Mouse (Mus musculus) forebrain, embryonic 16.5 days (tissue): ENCODE results near the gene Dclre1c. TPM values are rescaled to one million over a fixed set of nuclear protein-coding genes. Genes with fewer than 3 reads are reported as not detected.

Experiments
- ATAC-seq: fragments of 200-750 bp; cut with Nextera tagmentation; 2 replicates; pipeline ENCODE4 v1.8.0; 2017; ENCODE audit warnings: mild to moderate bottlenecking, moderate library complexity
- H3K27ac ChIP-seq: fragments of 300-500 bp; sonication (generic); 2 replicates; pipeline ENCODE4 v1.5.1; 2014; ENCODE audit warnings: low read length, control low read depth
- H3K27me3 ChIP-seq: fragments of 300-500 bp; sonication (generic); replicated peaks from 2 replicates; pipeline ENCODE4 v1.6.1; 2014; ENCODE audit warnings: low read length; ENCODE audit not compliant: control insufficient read depth, insufficient read depth
- H3K36me3 ChIP-seq: fragments of 300-500 bp; sonication (generic); 2 replicates; pipeline ENCODE4 v1.6.1; 2014; ENCODE audit not compliant: control insufficient read depth, insufficient read depth
- H3K4me1 ChIP-seq: fragments of 300-500 bp; sonication (generic); replicated peaks from 2 replicates; pipeline ENCODE4 v1.6.1; 2014; ENCODE audit warnings: low read length; ENCODE audit not compliant: control insufficient read depth, insufficient read depth
- H3K4me2 ChIP-seq: fragments of 300-500 bp; sonication (generic); 2 replicates; pipeline ENCODE4 v1.6.1; 2014; ENCODE audit warnings: mild to moderate bottlenecking, low read length, control low read depth
- H3K4me3 ChIP-seq: fragments of 300-500 bp; sonication (generic); replicated peaks from 2 replicates; pipeline ENCODE4 v1.5.1; 2014; ENCODE audit warnings: mild to moderate bottlenecking, low read length, control low read depth
- H3K9ac ChIP-seq: fragments of 300-500 bp; sonication (generic); replicated peaks from 2 replicates; pipeline ENCODE4 v1.6.1; 2014; ENCODE audit warnings: low read depth, low read length, control low read depth
- H3K9me3 ChIP-seq: fragments of 300-500 bp; sonication (generic); 2 replicates; pipeline ENCODE4 v1.6.1; 2016; ENCODE audit warnings: low read length; ENCODE audit not compliant: control insufficient read depth
- WGBS: fragments of 180-500 bp; shearing (Covaris S2); extraction: QIAGEN DNeasy Blood & Tissue Kit; methylation state at CpG from one replicate; pipeline ENCODE4 v1.1.7; 2014; 5-methylcytosine and 5-hydroxymethylcytosine counted together
- polyA plus RNA-seq: library from polyadenylated mRNA; unstranded; fragments of >200 nt; fragmentation: Nextera tagmentation; extraction: Ambion mirVana; gene quantifications from 2 replicates; pipeline ENCODE4 v1.2.1, GENCODE M21; 2015

The Dclre1c gene
- polyA plus RNA-seq, 1 experiment from 2014 or later = 9.8 TPM

DNA sequence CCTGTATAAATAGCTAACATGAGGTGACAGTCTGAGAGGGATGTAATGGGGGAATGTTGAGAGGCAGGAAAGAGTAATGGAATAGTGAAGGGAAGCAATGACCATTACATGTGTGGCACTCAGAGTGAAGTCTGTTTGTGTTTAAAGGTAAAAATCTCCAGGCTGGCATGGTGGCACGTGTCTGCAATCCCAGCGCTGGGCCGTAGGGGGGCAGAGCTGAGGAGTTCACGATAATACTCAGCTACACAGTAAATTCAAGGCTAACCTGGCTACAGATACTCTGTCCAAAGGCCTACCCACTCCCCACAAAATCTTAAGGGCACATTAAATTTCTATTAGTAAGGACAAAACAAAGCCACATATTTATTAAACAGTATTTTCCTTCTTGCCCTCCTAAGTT is 32.7 kb downstream of the Dclre1c start:
- peaks cover 17% of the 10 kb centered on the region for H3K36me3 ChIP-seq
- ATAC-seq = no peak
- no peak overlapping the region for H3K9ac ChIP-seq

DNA sequence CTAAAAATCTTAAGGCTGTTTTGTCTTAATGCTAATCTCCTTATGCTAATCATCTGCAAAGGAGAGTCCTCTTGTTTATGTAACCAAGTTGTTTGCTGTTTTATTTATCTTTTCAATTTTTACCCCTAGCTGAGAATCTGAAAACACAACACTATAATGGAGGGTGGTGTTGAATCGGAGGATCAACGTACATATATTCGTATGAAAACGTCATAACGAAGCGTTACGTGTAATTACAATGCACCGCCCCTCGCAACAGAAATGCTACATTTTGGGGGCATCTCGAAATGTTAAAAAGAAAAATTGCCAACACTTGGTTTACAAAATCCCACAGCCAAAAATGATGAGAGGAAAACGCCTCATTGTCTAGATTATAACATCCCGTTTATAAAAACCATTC is 50.0 kb downstream of the Dclre1c start:
- peaks cover 14% of the 10 kb centered on the region for H3K4me1 ChIP-seq
- H3K27me3 ChIP-seq = no peaks in the 10 kb centered on the region
- peak overlapping the region; percentile 91 for H3K4me2 ChIP-seq
- peak overlapping the region; percentile 88 for H3K27ac ChIP-seq
- no peaks in the 10 kb centered on the region for H3K9me3 ChIP-seq
- peak overlapping the region; percentile 77 for H3K9ac ChIP-seq
- no peaks in the 10 kb centered on the region for H3K36me3 ChIP-seq
- peak overlapping the region; percentile 93 for H3K4me3 ChIP-seq
- 0% methylated on average over 12 of the region's 12 CpGs for WGBS
- ATAC-seq = no peak

More for the DNA sequence above, 32.7 kb downstream of the Dclre1c start:
- no peak overlapping the region for H3K27ac ChIP-seq
- no peak overlapping the region for H3K4me2 ChIP-seq
- H3K4me1 ChIP-seq = no peaks in the 10 kb centered on the region
- no peak overlapping the region for H3K4me3 ChIP-seq
- no peaks in the 10 kb centered on the region for H3K27me3 ChIP-seq
- H3K9me3 ChIP-seq = no peaks in the 10 kb centered on the region
- WGBS = 85% methylated on average over 4 of the region's 4 CpGs

- Histone ChIP-seq H3K9ac (peak overlapping the region; percentile 77), H3K4me1 (peaks cover 14% of the 10 kb centered on the region), H3K4me2 (peak overlapping the region; percentile 91), H3K27me3 (no peaks in the 10 kb centered on the region), H3K4me3 (peak overlapping the region; percentile 93), H3K36me3 (no peaks in the 10 kb centered on the region), H3K27ac (peak overlapping the region; percentile 88), H3K9me3 (0 out of 2 replicates have a peak, but pooled peaks cover 2% of the 10 kb centered on the region)
- ATAC-seq = peak; percentile 83
- whole genome bisulfite sequencing = under 1% methylated on average over 46 of the region's 46 CpGs
Measured at GRCm38 (mm10) chr2:3474361-3474805, 50.5 kb downstream of the Dclre1c start.

DNA sequence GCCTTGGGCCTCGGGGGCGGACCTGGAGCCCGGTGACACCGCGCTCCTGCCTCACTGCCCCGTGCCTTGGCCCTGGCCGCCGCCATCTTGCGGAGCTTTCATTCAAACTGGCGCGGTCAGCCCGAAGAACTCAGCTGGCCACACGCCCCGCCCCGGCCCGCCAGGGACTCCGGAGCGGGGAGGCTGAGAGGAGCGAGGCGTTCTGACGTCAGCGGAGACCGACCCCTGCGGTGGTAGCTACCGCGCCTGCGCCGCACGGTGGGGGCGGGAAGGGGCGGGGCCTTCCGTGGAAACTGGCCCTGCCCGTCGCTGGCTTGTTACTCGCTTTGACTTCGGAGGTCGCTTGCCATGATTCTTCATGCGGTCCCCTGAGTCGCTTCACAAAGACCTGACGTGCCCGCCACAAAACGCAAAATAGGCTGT is 50.9 kb downstream of the Dclre1c start, which contains the start of gene Suv39h2:
Gene Suv39h2 (minus strand): TSS at position 171 of the 423 bp plus-strand sequence.
- peak; percentile 96 for ATAC-seq
- Histone ChIP-seq H3K36me3 (no peaks in the 10 kb centered on the region), H3K27ac (peak within 1 kb of the TSS; percentile 88), H3K9ac (peak within 1 kb of the TSS; percentile 77), H3K27me3 (no peaks in the 10 kb centered on the region), H3K4me2 (peak within 1 kb of the TSS; percentile 91), H3K4me1 (peaks cover 14% of the 10 kb centered on the region), H3K4me3 (peak within 1 kb of the TSS; percentile 93), H3K9me3 (0 out of 2 replicates have a peak, but pooled peaks cover 2% of the 10 kb centered on the region)
- WGBS = under 1% methylated on average over 42 of the region's 42 CpGs

- Histone ChIP-seq H3K9me3 (0 out of 2 replicates have a peak, but pooled peaks cover 2% of the 10 kb centered on the region), H3K4me3 (no peak overlapping the region), H3K27ac (no peak overlapping the region), H3K27me3 (no peaks in the 10 kb centered on the region), H3K4me1 (peaks cover 14% of the 10 kb centered on the region), H3K4me2 (no peak overlapping the region; the same call in 1 of the 2 replicates), H3K9ac (no peak overlapping the region), H3K36me3 (no peaks in the 10 kb centered on the region)
- 55% methylated on average over 3 of the region's 3 CpGs for WGBS
- ATAC-seq = no peak
Measured at GRCm38 (mm10) chr2:3475746-3476251, 51.9 kb downstream of the Dclre1c start.

DNA sequence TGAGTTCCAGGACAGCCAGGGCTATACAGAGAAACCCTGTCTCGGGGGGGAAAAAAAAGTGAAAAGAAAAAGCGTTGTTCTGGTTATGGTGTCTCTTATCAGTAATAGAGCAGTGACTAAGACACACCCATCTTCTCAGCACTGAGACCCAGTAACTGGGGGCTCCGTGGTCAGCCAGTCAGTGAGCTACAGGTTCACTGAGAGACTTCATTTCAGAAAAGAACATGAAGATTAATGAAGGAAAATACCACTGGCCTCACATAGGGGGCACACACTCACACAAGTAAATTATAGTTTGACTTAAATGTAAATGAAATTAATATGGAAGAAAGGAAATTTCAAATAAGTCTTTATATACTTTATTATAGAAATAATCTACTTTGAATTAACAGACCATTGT is 56.3 kb downstream of the Dclre1c start:
- ATAC-seq = no peak
- Histone ChIP-seq H3K4me3 (no peak overlapping the region), H3K4me2 (no peak overlapping the region), H3K27ac (no peak overlapping the region), H3K4me1 (peaks cover 3% of the 10 kb centered on the region; the same call in 1 of the 2 replicates), H3K9ac (no peak overlapping the region), H3K27me3 (no peaks in the 10 kb centered on the region), H3K36me3 (no peaks in the 10 kb centered on the region), H3K9me3 (0 out of 2 replicates have a peak, but pooled peaks cover 2% of the 10 kb centered on the region)
- 94% methylated on average over 3 of the region's 3 CpGs for WGBS

DNA sequence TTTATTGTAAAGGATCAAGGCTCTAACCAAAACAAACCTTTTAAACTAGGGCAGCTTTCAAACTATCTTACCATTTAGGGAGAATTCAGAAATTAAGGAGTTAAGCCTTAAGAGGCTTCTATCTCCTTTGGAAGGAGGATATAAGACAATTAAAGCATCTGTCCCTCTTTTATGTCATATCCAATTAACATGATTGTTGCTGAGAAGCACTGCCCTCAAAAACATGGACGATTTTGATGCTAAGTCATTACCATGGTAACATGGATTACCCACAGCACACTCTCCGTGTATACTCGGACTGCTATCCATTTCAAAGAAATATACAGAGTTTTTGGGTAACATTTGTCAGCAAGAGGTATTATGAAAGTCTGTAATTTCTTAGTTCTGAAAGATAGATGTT is 65.9 kb downstream of the Dclre1c start:
- ATAC-seq = no peak
- peaks cover 21% of the 10 kb centered on the region for H3K36me3 ChIP-seq
- no peaks in the 10 kb centered on the region for H3K9me3 ChIP-seq
- H3K4me2 ChIP-seq = no peak overlapping the region
- H3K4me3 ChIP-seq = no peak overlapping the region
- H3K9ac ChIP-seq = no peak overlapping the region
- H3K27me3 ChIP-seq = no peaks in the 10 kb centered on the region
- WGBS = 47% methylated on average over 3 of the region's 3 CpGs
- no peak overlapping the region for H3K27ac ChIP-seq
- H3K4me1 ChIP-seq = no peaks in the 10 kb centered on the region

DNA sequence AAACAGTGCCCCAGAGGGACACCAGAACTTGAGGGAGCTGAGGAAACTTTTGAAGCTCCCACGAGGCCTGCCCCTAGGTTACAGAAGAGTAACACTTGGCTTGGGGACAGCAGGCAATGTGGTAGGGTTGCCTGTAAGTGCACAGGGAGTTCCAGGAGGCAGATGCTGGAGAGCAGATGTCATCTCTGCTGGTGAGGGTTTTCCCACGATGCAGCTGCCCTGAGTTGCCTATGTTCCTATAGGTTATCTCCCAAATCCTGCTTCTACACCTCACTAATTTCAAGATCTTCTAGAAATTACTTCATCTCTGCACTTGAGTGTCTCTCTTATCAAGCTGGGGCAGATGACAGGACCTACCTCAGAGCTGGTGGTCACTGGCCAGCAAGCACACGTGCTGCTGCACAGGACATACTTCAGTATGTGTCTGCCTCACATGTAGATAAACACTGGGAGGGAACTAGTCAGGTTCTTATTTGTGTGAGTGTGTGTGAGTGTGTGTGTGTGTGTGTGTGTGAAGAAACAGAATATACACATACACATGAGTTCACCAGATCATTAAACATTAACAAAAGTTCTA is 70.0 kb downstream of the Dclre1c start:
- H3K9ac ChIP-seq = no peak overlapping the region
- no peak overlapping the region for H3K27ac ChIP-seq
- H3K36me3 ChIP-seq = peaks cover 40% of the 10 kb centered on the region
- H3K9me3 ChIP-seq = no peaks in the 10 kb centered on the region
- H3K27me3 ChIP-seq = no peaks in the 10 kb centered on the region
- no peak overlapping the region for H3K4me3 ChIP-seq
- 89% methylated on average over 3 of the region's 3 CpGs for WGBS
- no peak for ATAC-seq
- no peak overlapping the region for H3K4me2 ChIP-seq
- H3K4me1 ChIP-seq = no peaks in the 10 kb centered on the region

DNA sequence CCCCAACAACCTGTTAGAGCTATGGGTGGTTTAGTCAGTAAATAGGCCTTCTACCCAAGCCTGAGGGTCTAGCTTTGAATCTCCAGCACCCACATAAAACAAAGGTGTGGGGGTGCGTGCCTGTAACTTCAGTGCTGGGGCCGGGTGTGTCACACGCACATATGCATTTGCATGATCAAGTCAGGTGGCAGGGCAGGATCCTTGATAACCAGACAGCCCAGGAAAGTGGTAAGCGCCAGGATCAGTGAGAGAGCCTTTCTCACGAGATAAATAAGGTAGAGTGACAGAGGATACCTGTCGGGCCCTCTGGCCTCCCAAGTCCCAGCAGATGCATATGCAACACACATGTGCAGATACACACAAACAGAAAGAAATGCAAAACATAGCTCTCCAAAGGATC is 75.6 kb downstream of the Dclre1c start:
- 97% methylated on average over 6 of the region's 6 CpGs for WGBS
- Histone ChIP-seq H3K4me3 (no peak overlapping the region), H3K36me3 (peaks cover 25% of the 10 kb centered on the region), H3K9me3 (no peaks in the 10 kb centered on the region), H3K9ac (no peak overlapping the region), H3K4me2 (no peak overlapping the region), H3K27me3 (no peaks in the 10 kb centered on the region), H3K4me1 (no peaks in the 10 kb centered on the region), H3K27ac (no peak overlapping the region)
- no peak for ATAC-seq
